Mouse (Mus musculus) Muller cell, postnatal 12 days (primary cell): ENCODE measurements around the gene Gm14393.
"Not testable (repeated sequence)": the region's sequence is repeated elsewhere in the genome, so short reads cannot be mapped to it uniquely, and the experiment has no call there.

Experiments used
- DNase-seq: peaks from one replicate; pipeline ENCODE4 v3.0.0-alpha.2; 2015; ENCODE audit errors: inconsistent ontology term

Gm14393 gene

DNA sequence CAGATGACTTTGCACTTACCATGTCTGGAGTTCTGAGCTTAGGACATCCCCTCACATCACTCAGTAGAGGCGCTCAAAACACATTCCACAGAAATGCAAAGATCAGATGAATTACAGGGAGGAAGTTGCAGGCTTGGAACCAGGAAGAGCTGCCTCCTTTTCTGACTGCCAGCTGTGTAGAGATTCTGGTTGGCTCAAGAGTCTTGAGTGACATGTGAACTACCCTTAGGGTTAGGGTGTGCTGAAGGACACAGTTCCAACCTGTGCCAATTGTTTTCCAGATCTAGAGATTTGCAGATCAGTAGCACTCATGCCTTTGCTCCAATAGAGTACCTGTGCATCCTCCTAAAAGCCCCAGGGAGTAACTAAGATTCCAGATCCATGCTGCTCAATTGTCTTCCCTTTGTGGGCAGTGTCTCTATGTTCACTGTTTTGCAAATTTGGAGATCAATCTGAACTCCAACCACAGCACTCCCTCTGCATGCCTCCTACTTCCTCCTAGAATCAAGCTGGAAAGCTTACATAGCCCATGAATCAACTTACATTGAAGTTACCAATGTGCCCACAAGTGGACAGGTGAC is at the start of gene Gm14393:
Gm14393 (minus strand) TSS at position 101 of the 581 bp plus-strand sequence.
- DNase-seq = not testable (repeated sequence)

DNA sequence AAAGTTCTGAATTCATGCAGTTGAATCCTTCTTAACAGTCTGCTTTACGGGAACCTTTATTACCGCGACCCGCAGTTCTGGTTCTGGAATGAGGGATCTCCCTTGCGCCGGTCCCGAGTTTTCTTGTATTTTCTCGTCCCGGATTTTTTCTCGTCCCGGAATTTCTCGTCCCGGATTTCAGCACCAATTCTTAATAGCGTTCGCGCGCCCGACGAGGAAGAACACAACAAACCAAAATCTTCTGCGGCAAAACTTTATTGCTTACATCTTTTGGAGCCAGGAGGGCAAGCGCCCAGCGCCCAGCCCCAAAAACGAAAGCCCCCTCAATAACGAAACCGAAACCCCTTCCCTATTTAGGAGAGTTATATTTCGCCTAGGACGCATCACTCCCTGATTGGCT is 23.3 kb downstream of the Gm14393 start:
- not testable (repeated sequence) for DNase-seq
